Mouse (Mus musculus): ENCODE results near the gene Gcm2.

Gcm2 gene

GRCm38 (mm10) chr13:41079859-41080258 is 31.0 kb downstream of the Gcm2 start:
- no peak for DNase-seq (ENCODE audit: low read depth)

- no peak for DNase-seq (ENCODE audit: low read depth)
Measured at GRCm38 (mm10) chr13:41079421-41079780, 31.4 kb downstream of the Gcm2 start, which contains the start of gene Mak. Gene Mak, minus strand, starts transcription at chr13:41079706.

GRCm38 (mm10) chr13:41078690-41079420 is 32.0 kb downstream of the Gcm2 start:
- DNase-seq (ENCODE audit: low read depth): no peak

GRCm38 (mm10) chr13:41077921-41078320 is 32.9 kb downstream of the Gcm2 start:
- no peak for DNase-seq (ENCODE audit: low read depth)

GRCm38 (mm10) chr13:41073819-41074218 is 37.0 kb downstream of the Gcm2 start:
- DNase-seq (ENCODE audit: low read depth): no peak

GRCm38 (mm10) chr13:41071617-41072016 is 39.2 kb downstream of the Gcm2 start:
- DNase-seq (ENCODE audit: low read depth): no peak

GRCm38 (mm10) chr13:41067618-41068017 is 43.2 kb downstream of the Gcm2 start:
- DNase-seq (ENCODE audit: low read depth): no peak

GRCm38 (mm10) chr13:41051965-41052364 is 58.9 kb downstream of the Gcm2 start:
- no peak for DNase-seq (ENCODE audit: low read depth)
